Mouse (Mus musculus) intestine, postnatal 0 days (tissue): ENCODE measurements around the gene Apol7b. TPM values are rescaled to one million over a fixed set of nuclear protein-coding genes. Genes with fewer than 3 reads are reported as not detected.

Experiments
- ATAC-seq: fragments of 200-750 bp; cut with Nextera tagmentation; 2 replicates; pipeline ENCODE4 v1.8.0; 2017; ENCODE audit warnings: mild to moderate bottlenecking, moderate TSS enrichment, moderate library complexity
- H3K27ac ChIP-seq: fragments of 300-500 bp; sonication (generic); 2 replicates; pipeline ENCODE4 v1.5.1; 2014; ENCODE audit warnings: mild to moderate bottlenecking, low read depth, low read length, moderate library complexity
- H3K27me3 ChIP-seq: fragments of 300-500 bp; sonication (generic); replicated peaks from 2 replicates; pipeline ENCODE4 v1.6.1; 2014; ENCODE audit warnings: low read length, mixed read lengths; ENCODE audit not compliant: control insufficient read depth, insufficient read depth
- H3K36me3 ChIP-seq: fragments of 300-500 bp; sonication (generic); 2 replicates; pipeline ENCODE4 v1.6.1; 2014; ENCODE audit warnings: mild to moderate bottlenecking, moderate library complexity; ENCODE audit not compliant: control insufficient read depth, insufficient read depth
- H3K4me1 ChIP-seq: fragments of 300-500 bp; sonication (generic); replicated peaks from 2 replicates; pipeline ENCODE4 v1.6.1; 2014; ENCODE audit warnings: antibody characterized with exemption, low read length, mixed read lengths; ENCODE audit not compliant: control insufficient read depth, insufficient read depth
- H3K4me2 ChIP-seq: fragments of 300-500 bp; sonication (generic); replicated peaks from 2 replicates; pipeline ENCODE4 v1.6.1; 2014; ENCODE audit warnings: low read depth, mild to moderate bottlenecking, moderate library complexity
- H3K4me3 ChIP-seq: fragments of 300-500 bp; sonication (generic); 2 replicates; pipeline ENCODE4 v1.5.1; 2014; ENCODE audit warnings: low read depth, low read length
- H3K9ac ChIP-seq: fragments of 300-500 bp; sonication (generic); 2 replicates; pipeline ENCODE4 v1.6.1; 2014; ENCODE audit warnings: mild to moderate bottlenecking, low read depth, low read length
- H3K9me3 ChIP-seq: fragments of 300-500 bp; sonication (generic); 2 replicates; pipeline ENCODE4 v1.6.1; 2016; ENCODE audit warnings: mixed run types; ENCODE audit not compliant: control insufficient read depth
- CTCF ChIP-seq: sonication (generic); IDR thresholded peaks from 2 replicates; pipeline ENCODE4 v1.5.1; 2016; ENCODE audit warnings: low read depth, mild to moderate bottlenecking, control low read depth, antibody characterized with exemption, moderate library complexity
- WGBS: fragments of 180-500 bp; shearing (Covaris S2); extraction: QIAGEN DNeasy Blood & Tissue Kit; methylation state at CpG from one replicate; pipeline ENCODE4 v1.1.7; 2014; 5-methylcytosine and 5-hydroxymethylcytosine counted together
- polyA plus RNA-seq: library from polyadenylated mRNA; unstranded; fragments of >200 nt; fragmentation: Nextera tagmentation; extraction: Ambion mirVana; gene quantifications from 2 replicates; pipeline ENCODE4 v1.2.1, GENCODE M21; 2015

Gene Apol7b
- polyA plus RNA-seq, 1 experiment from 2014 or later, result 0.21 TPM

GRCm38 (mm10) chr15:77384340-77385030 lies 62.8 kb downstream of the Apol7b start:
- Histone ChIP-seq H3K4me3 (no peak overlapping the region), H3K36me3 (no peaks in the 10 kb centered on the region), H3K4me1 (0 out of 2 replicates have a peak, but pooled peaks cover 3% of the 10 kb centered on the region), H3K27ac (no peak overlapping the region), H3K9ac (no peak overlapping the region), H3K27me3 (no peaks in the 10 kb centered on the region), H3K9me3 (no peaks in the 10 kb centered on the region), H3K4me2 (no peak overlapping the region)
- no peak for ATAC-seq
- no peak for TF ChIP-seq CTCF
- 91% methylated on average over 7 of the region's 7 CpGs for WGBS

DNA sequence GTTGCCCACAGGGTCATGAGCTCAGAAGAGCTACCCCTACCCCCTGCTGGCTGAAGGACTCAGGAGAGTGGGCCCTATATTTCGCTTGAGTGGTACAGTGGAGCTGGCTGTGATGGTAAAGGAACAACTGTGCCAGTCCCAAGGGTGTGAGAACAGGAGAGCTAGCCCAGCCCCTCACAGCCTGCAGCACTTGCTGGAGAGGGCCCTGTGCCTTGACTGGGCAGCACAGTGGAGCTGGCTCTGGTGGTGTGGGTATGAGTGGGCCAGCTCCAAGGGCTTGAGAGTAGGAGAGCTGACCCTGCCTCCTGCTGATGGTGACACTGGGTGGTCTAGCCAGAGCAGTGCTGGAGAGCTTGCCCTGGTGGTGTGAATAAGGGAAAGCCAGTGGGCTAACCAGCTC lies 64.4 kb downstream of the Apol7b start:
- no peak for ATAC-seq
- H3K4me2 ChIP-seq, result no peak overlapping the region
- WGBS, result 62% methylated on average over 1 of the region's 1 CpGs

GRCm38 (mm10) chr15:77382271-77382850 lies 64.9 kb downstream of the Apol7b start:
- ATAC-seq, result peak; percentile 87
- Histone ChIP-seq H3K9me3 (no peaks in the 10 kb centered on the region), H3K27ac (no peak overlapping the region)

More for the DNA sequence above, 64.4 kb downstream of the Apol7b start:
- Histone ChIP-seq H3K36me3 (no peaks in the 10 kb centered on the region), H3K27ac (no peak overlapping the region), H3K27me3 (no peaks in the 10 kb centered on the region), H3K4me1 (0 out of 2 replicates have a peak, but pooled peaks cover 3% of the 10 kb centered on the region), H3K9me3 (no peaks in the 10 kb centered on the region), H3K9ac (no peak overlapping the region), H3K4me3 (no peak overlapping the region)
- no peak for TF ChIP-seq CTCF

GRCm38 (mm10) chr15:77381481-77381880 lies 65.8 kb downstream of the Apol7b start:
- ATAC-seq, result no peak
- no peaks in the 10 kb centered on the region for H3K36me3 ChIP-seq
- H3K27ac ChIP-seq, result no peak overlapping the region
- H3K4me2 ChIP-seq, result no peak overlapping the region
- 79% methylated on average over 6 of the region's 6 CpGs for WGBS
- H3K4me3 ChIP-seq, result no peak overlapping the region
- no peak for TF ChIP-seq CTCF
- H3K9me3 ChIP-seq, result no peaks in the 10 kb centered on the region
- no peaks in the 10 kb centered on the region for H3K27me3 ChIP-seq
- H3K4me1 ChIP-seq, result 0 out of 2 replicates have a peak, but pooled peaks cover 3% of the 10 kb centered on the region
- no peak overlapping the region for H3K9ac ChIP-seq

More at GRCm38 (mm10) chr15:77382271-77382850, 64.9 kb downstream of the Apol7b start:
- H3K4me2 ChIP-seq, result no peak overlapping the region
- no peaks in the 10 kb centered on the region for H3K27me3 ChIP-seq
- no peaks in the 10 kb centered on the region for H3K36me3 ChIP-seq
- H3K9ac ChIP-seq, result no peak overlapping the region
- H3K4me1 ChIP-seq, result 0 out of 2 replicates have a peak, but pooled peaks cover 3% of the 10 kb centered on the region
- TF ChIP-seq CTCF, result no peak
- 51% methylated on average over 10 of the region's 11 CpGs for WGBS
- H3K4me3 ChIP-seq, result no peak overlapping the region

DNA sequence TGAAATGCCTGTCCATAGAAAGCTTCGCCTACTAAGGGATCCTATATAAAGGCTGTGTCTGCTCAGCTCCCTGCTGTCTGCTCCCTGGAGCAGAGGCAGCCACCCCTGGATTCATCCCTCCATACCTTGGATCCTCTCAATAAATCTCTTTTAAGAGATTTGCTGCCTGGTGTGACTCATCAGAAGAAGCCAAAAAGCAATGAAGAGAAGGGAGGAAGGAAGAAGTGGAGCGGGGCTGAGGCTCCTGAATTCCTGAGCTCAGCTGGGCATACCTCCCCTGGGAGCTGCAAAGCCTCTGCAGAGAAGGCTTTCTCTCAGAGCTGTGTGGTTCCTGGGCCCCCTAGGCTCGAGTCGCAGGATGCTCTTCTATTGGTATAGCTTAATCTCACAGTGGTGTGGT lies 67.4 kb downstream of the Apol7b start:
- Histone ChIP-seq H3K27me3 (no peaks in the 10 kb centered on the region), H3K9ac (no peak overlapping the region), H3K4me3 (no peak overlapping the region), H3K36me3 (no peaks in the 10 kb centered on the region), H3K9me3 (no peaks in the 10 kb centered on the region), H3K27ac (no peak overlapping the region), H3K4me1 (0 out of 2 replicates have a peak, but pooled peaks cover 3% of the 10 kb centered on the region), H3K4me2 (no peak overlapping the region)
- TF ChIP-seq CTCF, result no peak
- no peak for ATAC-seq
- WGBS, result 44% methylated on average over 4 of the region's 4 CpGs

GRCm38 (mm10) chr15:77377419-77377818 lies 69.9 kb downstream of the Apol7b start:
- no peak overlapping the region for H3K4me2 ChIP-seq

More at GRCm38 (mm10) chr15:77377419-77377818, 69.9 kb downstream of the Apol7b start:
- no peak overlapping the region for H3K9ac ChIP-seq
- no peaks in the 10 kb centered on the region for H3K9me3 ChIP-seq
- no peak overlapping the region for H3K27ac ChIP-seq
- no peak for ATAC-seq
- 70% methylated on average over 4 of the region's 4 CpGs for WGBS
- no peaks in the 10 kb centered on the region for H3K27me3 ChIP-seq
- H3K4me3 ChIP-seq, result no peak overlapping the region
- no peaks in the 10 kb centered on the region for H3K36me3 ChIP-seq
- no peak for TF ChIP-seq CTCF
- no peaks in the 10 kb centered on the region for H3K4me1 ChIP-seq
